Mouse (Mus musculus) left cerebral cortex, postnatal 25 days (tissue): ENCODE results near the gene Defa32. TPM values are rescaled to one million over a fixed set of nuclear protein-coding genes. Genes with fewer than 3 reads are reported as not detected.
"Not testable (repeated sequence)": the region's sequence is repeated elsewhere in the genome, so short reads cannot be mapped to it uniquely, and the experiment has no call there.

Experiments used
- DNase-seq, 2 experiments: peaks; one replicate each; pipeline ENCODE4 v3.0.0; 2022; ENCODE audit warnings: low spot score in 2 of 2, mixed read lengths in 1 of 2
- intact Hi-C: fragments of 180-260 bp; cut with DNase I; formaldehyde crosslinking; loops from one replicate; pipeline ENCODE4 v1.15.1; 2025
- total RNA-seq, 2 experiments: library from RNA; stranded (reverse); gene quantifications; 2 replicates each; pipeline ENCODE4 v1.2.3; 2021

The Defa32 gene
- not detected for total RNA-seq

GRCm38 (mm10) chr8:21528732-21529131 is at the start of gene Defa32:
Gene Defa32 (plus strand): TSS chr8:21529032.
- DNase-seq: not testable (repeated sequence)

GRCm38 (mm10) chr8:21508958-21509357 is 19.9 kb upstream of the Defa32 start, which contains the start of gene Defa20:
Gene Defa20 (plus strand): TSS chr8:21509258.
- DNase-seq, intact Hi-C loops: not testable (repeated sequence)

More at GRCm38 (mm10) chr8:21528732-21529131, at the start of gene Defa32:
- intact Hi-C loops: not testable (repeated sequence)

GRCm38 (mm10) chr8:21565086-21565485 is 36.3 kb downstream of the Defa32 start, which contains the start of gene Defa37:
Gene Defa37 (plus strand): TSS chr8:21565386.
- intact Hi-C loops, DNase-seq: not testable (repeated sequence)

Other genes with a start within 250 kb of the Defa32 start
- not detected for gene Defa27, start 213.5 kb upstream of the Defa32 start, total RNA-seq
- not detected for gene Defa29, start 202.0 kb upstream of the Defa32 start, total RNA-seq
- gene Defa2, start 150.5 kb upstream of the Defa32 start, total RNA-seq: not detected
- not detected for gene Defa33, start 137.2 kb upstream of the Defa32 start, total RNA-seq
- not detected for gene Defa36, start 101.6 kb upstream of the Defa32 start, total RNA-seq
- not detected for gene Gm7849, start 72.5 kb upstream of the Defa32 start, total RNA-seq
- not detected for gene Defa20, start 19.8 kb upstream of the Defa32 start, total RNA-seq
- not detected for gene Defa37, start 36.4 kb downstream of the Defa32 start, total RNA-seq
- not detected for gene Defa28, start 54.0 kb downstream of the Defa32 start, total RNA-seq
- gene Gm7861, start 65.5 kb downstream of the Defa32 start, total RNA-seq: not detected
- gene Defa26, start 89.2 kb downstream of the Defa32 start, total RNA-seq: not detected
- gene Defa17, start 126.7 kb downstream of the Defa32 start, total RNA-seq: not detected
- not detected for gene Defa34, start 136.8 kb downstream of the Defa32 start, total RNA-seq
- not detected for gene AY761184, start 174.6 kb downstream of the Defa32 start, total RNA-seq
- gene Defa24, start 205.5 kb downstream of the Defa32 start, total RNA-seq: not detected